Mouse (Mus musculus): Measurements from ENCODE around the gene Gm4177.
"Not testable (repeated sequence)": the region's sequence is repeated elsewhere in the genome, so short reads cannot be mapped to it uniquely, and the experiment has no call there.

Gm4177 gene

GRCm38 (mm10) chr7:21796628-21797027 is at the start of gene Gm4177:
Gene Gm4177, minus strand, starts transcription at chr7:21796728.
- DNase-seq (ENCODE audit: low read depth, low spot score) = not testable (repeated sequence)

- DNase-seq (ENCODE audit: low read depth, low spot score) = not testable (repeated sequence)
Measured at GRCm38 (mm10) chr7:21844167-21844566, 47.6 kb upstream of the Gm4177 start, which contains the start of gene Gm5725. Gene Gm5725, minus strand, starts transcription at chr7:21844267.

- not testable (repeated sequence) for DNase-seq (ENCODE audit: low read depth, low spot score)
Measured at GRCm38 (mm10) chr7:21832051-21832450, 35.5 kb upstream of the Gm4177 start, which contains the start of gene Vmn1r135. Gene Vmn1r135, plus strand, starts transcription at chr7:21832351.

- DNase-seq (ENCODE audit: low read depth, low spot score) = not testable (repeated sequence)
Measured at GRCm38 (mm10) chr7:21761375-21761774, 35.2 kb downstream of the Gm4177 start, which contains the start of gene Gm4175. Gene Gm4175, minus strand, starts transcription at chr7:21761475.
